Mouse (Mus musculus) midbrain, embryonic 16.5 days (tissue): ENCODE data around the gene 4933405O20Rik. TPM values are rescaled to one million over a fixed set of nuclear protein-coding genes. Genes with fewer than 3 reads are reported as not detected.
A peak's percentile ranks its signal among the peaks of the same experiment; 100 is the strongest.

Source experiments
- ATAC-seq: fragments of 200-750 bp; cut with Nextera tagmentation; 2 replicates; pipeline ENCODE4 v1.8.0; 2017; ENCODE audit warnings: moderate TSS enrichment
- H3K27ac ChIP-seq: fragments of 300-500 bp; sonication (generic); 2 replicates; pipeline ENCODE4 v1.5.1; 2014; ENCODE audit warnings: mild to moderate bottlenecking, low read length, mixed read lengths
- H3K27me3 ChIP-seq: fragments of 300-500 bp; sonication (generic); 2 replicates; pipeline ENCODE4 v1.6.1; 2014; ENCODE audit warnings: low read depth, low read length, mixed read lengths; ENCODE audit not compliant: control insufficient read depth, insufficient read depth
- H3K36me3 ChIP-seq: fragments of 300-500 bp; sonication (generic); 2 replicates; pipeline ENCODE4 v1.6.1; 2014; ENCODE audit warnings: mild to moderate bottlenecking, low read length, moderate library complexity, mixed read lengths; ENCODE audit not compliant: control insufficient read depth, insufficient read depth
- H3K4me1 ChIP-seq: fragments of 300-500 bp; sonication (generic); 2 replicates; pipeline ENCODE4 v1.6.1; 2014; ENCODE audit warnings: mild to moderate bottlenecking, low read length, mixed read lengths; ENCODE audit not compliant: control insufficient read depth, insufficient read depth
- H3K4me2 ChIP-seq: fragments of 300-500 bp; sonication (generic); 2 replicates; pipeline ENCODE4 v1.6.1; 2014; ENCODE audit warnings: mild to moderate bottlenecking, low read length, mixed read lengths
- H3K4me3 ChIP-seq: fragments of 300-500 bp; sonication (generic); 2 replicates; pipeline ENCODE4 v1.5.1; 2014; ENCODE audit warnings: low read depth, mild to moderate bottlenecking, low read length, moderate library complexity, mixed read lengths
- H3K9ac ChIP-seq: fragments of 300-500 bp; sonication (generic); 2 replicates; pipeline ENCODE4 v1.6.1; 2014; ENCODE audit warnings: low read depth, low read length, mixed read lengths
- H3K9me3 ChIP-seq: fragments of 300-500 bp; sonication (generic); replicated peaks from 2 replicates; pipeline ENCODE4 v1.6.1; 2014; ENCODE audit warnings: mild to moderate bottlenecking, low read length, mixed read lengths; ENCODE audit not compliant: control insufficient read depth, poor library complexity, severe bottlenecking
- whole genome bisulfite sequencing: fragments of 180-500 bp; shearing (Covaris S2); extraction: QIAGEN DNeasy Blood & Tissue Kit; methylation state at CpG from one replicate; pipeline ENCODE4 v1.1.7; 2014; 5-methylcytosine and 5-hydroxymethylcytosine counted together
- polyA plus RNA-seq: library from polyadenylated mRNA; unstranded; fragments of >200 nt; fragmentation: Nextera tagmentation; extraction: Ambion mirVana; gene quantifications from 2 replicates; pipeline ENCODE4 v1.2.1, GENCODE M21; 2015

Gene 4933405O20Rik
- not detected in 2 replicates for polyA plus RNA-seq

- Histone ChIP-seq H3K4me2 (no peak within 1 kb of the TSS), H3K27me3 (no peaks in the 10 kb centered on the region), H3K4me1 (no peaks in the 10 kb centered on the region), H3K9me3 (no peaks in the 10 kb centered on the region), H3K36me3 (no peaks in the 10 kb centered on the region), H3K4me3 (no peak within 1 kb of the TSS), H3K27ac (no peak within 1 kb of the TSS), H3K9ac (no peak within 1 kb of the TSS)
- 81% methylated on average over 3 of the region's 3 CpGs for WGBS
- ATAC-seq, result no peak
These were observed at the start of gene 4933405O20Rik for GRCm38 (mm10) chr7:50598890-50599289. Gene 4933405O20Rik (plus strand): TSS chr7:50599190.

GRCm38 (mm10) chr7:50549572-50549971, 49.4 kb upstream of the 4933405O20Rik start:
- ATAC-seq, result no peak
- WGBS, result 72% methylated on average over 3 of the region's 3 CpGs
- H3K4me2 ChIP-seq, result no peak overlapping the region
- no peaks in the 10 kb centered on the region for H3K27me3 ChIP-seq
- H3K9ac ChIP-seq, result no peak overlapping the region
- no peak overlapping the region for H3K4me3 ChIP-seq
- H3K4me1 ChIP-seq, result no peaks in the 10 kb centered on the region
- H3K9me3 ChIP-seq, result no peaks in the 10 kb centered on the region
- no peaks in the 10 kb centered on the region for H3K36me3 ChIP-seq
- no peak overlapping the region for H3K27ac ChIP-seq

- no peak for ATAC-seq
- Histone ChIP-seq H3K36me3 (no peaks in the 10 kb centered on the region), H3K4me3 (no peak overlapping the region), H3K27me3 (no peaks in the 10 kb centered on the region), H3K27ac (no peak overlapping the region), H3K9ac (no peak overlapping the region), H3K4me1 (0 out of 2 replicates have a peak, but pooled peaks cover 2% of the 10 kb centered on the region), H3K9me3 (no peaks in the 10 kb centered on the region), H3K4me2 (no peak overlapping the region)
- WGBS, result 78% methylated on average over 4 of the region's 4 CpGs
These were observed 47.6 kb upstream of the 4933405O20Rik start for GRCm38 (mm10) chr7:50551426-50551825.

GRCm38 (mm10) chr7:50562708-50563107, 36.3 kb upstream of the 4933405O20Rik start:
- Histone ChIP-seq H3K9me3 (no peaks in the 10 kb centered on the region), H3K4me1 (no peaks in the 10 kb centered on the region), H3K27me3 (no peaks in the 10 kb centered on the region), H3K36me3 (no peaks in the 10 kb centered on the region), H3K4me2 (no peak overlapping the region), H3K4me3 (no peak overlapping the region), H3K9ac (no peak overlapping the region), H3K27ac (no peak overlapping the region)
- WGBS, result 80% methylated on average over 3 of the region's 3 CpGs
- no peak for ATAC-seq

- Histone ChIP-seq H3K27ac (no peak overlapping the region), H3K36me3 (no peaks in the 10 kb centered on the region), H3K9ac (no peak overlapping the region), H3K4me1 (no peaks in the 10 kb centered on the region), H3K9me3 (no peaks in the 10 kb centered on the region), H3K4me2 (no peak overlapping the region), H3K27me3 (no peaks in the 10 kb centered on the region), H3K4me3 (no peak overlapping the region)
- ATAC-seq, result peak; percentile 45; the same call in 1 of the 2 replicates
- WGBS, result 66% methylated on average over 7 of the region's 7 CpGs
These were observed 25.1 kb upstream of the 4933405O20Rik start for GRCm38 (mm10) chr7:50573841-50574240.

- H3K9ac ChIP-seq, result no peak overlapping the region
- peaks cover 2% of the 10 kb centered on the region; the same call in 1 of the 2 replicates for H3K4me1 ChIP-seq
- H3K9me3 ChIP-seq, result no peaks in the 10 kb centered on the region
- H3K4me2 ChIP-seq, result no peak overlapping the region
- 33% methylated on average over 8 of the region's 8 CpGs for WGBS
- no peak overlapping the region for H3K4me3 ChIP-seq
- H3K36me3 ChIP-seq, result no peaks in the 10 kb centered on the region
- no peaks in the 10 kb centered on the region for H3K27me3 ChIP-seq
- H3K27ac ChIP-seq, result no peak overlapping the region
- peak; percentile 71 for ATAC-seq
These were observed 10.2 kb upstream of the 4933405O20Rik start for GRCm38 (mm10) chr7:50588642-50589424.

GRCm38 (mm10) chr7:50614101-50614500, 15.1 kb downstream of the 4933405O20Rik start:
- Histone ChIP-seq H3K27ac (no peak overlapping the region), H3K27me3 (no peaks in the 10 kb centered on the region), H3K9me3 (no peaks in the 10 kb centered on the region), H3K4me1 (no peaks in the 10 kb centered on the region), H3K4me3 (no peak overlapping the region), H3K36me3 (no peaks in the 10 kb centered on the region), H3K9ac (no peak overlapping the region), H3K4me2 (no peak overlapping the region)
- ATAC-seq, result no peak
- WGBS, result 48% methylated on average over 2 of the region's 2 CpGs

GRCm38 (mm10) chr7:50629186-50629585, 30.2 kb downstream of the 4933405O20Rik start:
- no peak overlapping the region for H3K4me3 ChIP-seq
- H3K27ac ChIP-seq, result no peak overlapping the region
- no peak for ATAC-seq
- no peaks in the 10 kb centered on the region for H3K4me1 ChIP-seq
- no peak overlapping the region for H3K9ac ChIP-seq
- H3K36me3 ChIP-seq, result no peaks in the 10 kb centered on the region
- no peak overlapping the region for H3K4me2 ChIP-seq
- H3K27me3 ChIP-seq, result no peaks in the 10 kb centered on the region
- WGBS, result 36% methylated on average over 3 of the region's 3 CpGs
- no peaks in the 10 kb centered on the region for H3K9me3 ChIP-seq

GRCm38 (mm10) chr7:50633147-50633546, 34.2 kb downstream of the 4933405O20Rik start:
- Histone ChIP-seq H3K9ac (no peak overlapping the region), H3K4me2 (no peak overlapping the region), H3K4me3 (no peak overlapping the region), H3K27me3 (no peaks in the 10 kb centered on the region), H3K27ac (no peak overlapping the region), H3K36me3 (no peaks in the 10 kb centered on the region), H3K4me1 (no peaks in the 10 kb centered on the region), H3K9me3 (no peaks in the 10 kb centered on the region)
- 41% methylated on average over 2 of the region's 2 CpGs for WGBS
- ATAC-seq, result no peak
